Mouse (Mus musculus) brown adipose tissue, adult 24 weeks (tissue): ENCODE data around the gene Ubl5. TPM values are rescaled to one million over a fixed set of nuclear protein-coding genes. Genes with fewer than 3 reads are reported as not detected.
A peak's percentile ranks its signal among the peaks of the same experiment; 100 is the strongest.
"Not testable (repeated sequence)": the region's sequence is repeated elsewhere in the genome, so short reads cannot be mapped to it uniquely, and the experiment has no call there.

Source experiments
- H3K27ac ChIP-seq: fragments of 200-500 bp; replicated peaks from 2 replicates; pipeline ENCODE4 v1.5.1; 2012; ENCODE audit warnings: low read depth, mild to moderate bottlenecking, low read length
- H3K4me1 ChIP-seq: fragments of 200-500 bp; 2 replicates; pipeline ENCODE4 v1.6.1; 2012; ENCODE audit warnings: low read length, mixed read lengths; ENCODE audit not compliant: control insufficient read depth, insufficient read depth, insufficient read length
- H3K4me3 ChIP-seq: fragments of 200-500 bp; 2 replicates; pipeline ENCODE4 v1.5.1; 2012; ENCODE audit warnings: low read depth, mild to moderate bottlenecking, low read length, moderate library complexity; ENCODE audit not compliant: insufficient read depth
- polyA plus RNA-seq: library from polyadenylated mRNA; stranded (reverse); fragments of >200 nt; gene quantifications from 2 replicates; pipeline ENCODE4 v1.2.4, GENCODE M21; 2012; ENCODE audit not compliant: missing spikeins, insufficient read depth, insufficient read length

The Ubl5 gene
- 257 and 293 TPM in 2 replicates for polyA plus RNA-seq

- H3K27ac ChIP-seq = peak within 1 kb of the TSS; percentile 56
- peaks cover 17% of the 10 kb centered on the region for H3K4me1 ChIP-seq
- peak within 1 kb of the TSS; percentile 97 for H3K4me3 ChIP-seq
Observed at GRCm38 (mm10) chr9:20642101-20642895, at the start of gene Ubl5. Gene Ubl5 (plus strand): TSS chr9:20642878.

- H3K27ac ChIP-seq = no peak overlapping the region
- H3K4me3 ChIP-seq = no peak overlapping the region
- H3K4me1 ChIP-seq = no peaks in the 10 kb centered on the region
Observed at GRCm38 (mm10) chr9:20601270-20601669, 41.4 kb upstream of the Ubl5 start.

- no peak overlapping the region for H3K4me3 ChIP-seq
- no peaks in the 10 kb centered on the region for H3K4me1 ChIP-seq
- H3K27ac ChIP-seq = no peak overlapping the region
Observed at GRCm38 (mm10) chr9:20606269-20606668, 36.4 kb upstream of the Ubl5 start.

GRCm38 (mm10) chr9:20607100-20607974 is 35.3 kb upstream of the Ubl5 start:
- H3K4me3 ChIP-seq = peak overlapping the region; percentile 92
- no peaks in the 10 kb centered on the region for H3K4me1 ChIP-seq
- H3K27ac ChIP-seq = peak overlapping the region; percentile 100

GRCm38 (mm10) chr9:20609831-20610464 is 32.7 kb upstream of the Ubl5 start:
- Histone ChIP-seq H3K4me1 (no peaks in the 10 kb centered on the region), H3K27ac (no peak overlapping the region), H3K4me3 (no peak overlapping the region)

- Histone ChIP-seq H3K4me3 (no peak overlapping the region), H3K27ac (no peak overlapping the region), H3K4me1 (no peaks in the 10 kb centered on the region)
Observed at GRCm38 (mm10) chr9:20611976-20612375, 30.7 kb upstream of the Ubl5 start.

- Histone ChIP-seq H3K4me1 (no peaks in the 10 kb centered on the region), H3K27ac (no peak overlapping the region)
Observed at GRCm38 (mm10) chr9:20616685-20617084, 26.0 kb upstream of the Ubl5 start.

GRCm38 (mm10) chr9:20631332-20631731 is 11.3 kb upstream of the Ubl5 start:
- H3K4me3 ChIP-seq = no peak overlapping the region
- H3K27ac ChIP-seq = no peak overlapping the region
- no peaks in the 10 kb centered on the region for H3K4me1 ChIP-seq

More at GRCm38 (mm10) chr9:20616685-20617084, 26.0 kb upstream of the Ubl5 start:
- no peak overlapping the region for H3K4me3 ChIP-seq

GRCm38 (mm10) chr9:20635676-20636075 is 7.0 kb upstream of the Ubl5 start:
- H3K27ac ChIP-seq, H3K4me3 ChIP-seq, H3K4me1 ChIP-seq: not testable (repeated sequence)

- no peak overlapping the region for H3K27ac ChIP-seq
- H3K4me1 ChIP-seq = peaks cover 2% of the 10 kb centered on the region; the same call in 1 of the 2 replicates
Observed at GRCm38 (mm10) chr9:20636256-20636655, 6.4 kb upstream of the Ubl5 start.

GRCm38 (mm10) chr9:20636790-20637189 is 5.9 kb upstream of the Ubl5 start:
- H3K4me1 ChIP-seq = peaks cover 5% of the 10 kb centered on the region
- H3K27ac ChIP-seq = no peak overlapping the region
- no peak overlapping the region for H3K4me3 ChIP-seq

More at GRCm38 (mm10) chr9:20636256-20636655, 6.4 kb upstream of the Ubl5 start:
- H3K4me3 ChIP-seq = no peak overlapping the region

GRCm38 (mm10) chr9:20638552-20638951 is 4.1 kb upstream of the Ubl5 start:
- H3K4me3 ChIP-seq = no peak overlapping the region
- H3K4me1 ChIP-seq = peaks cover 13% of the 10 kb centered on the region
- H3K27ac ChIP-seq = no peak overlapping the region

- H3K4me3 ChIP-seq = no peak overlapping the region
- H3K27ac ChIP-seq = no peak overlapping the region
- H3K4me1 ChIP-seq = peaks cover 13% of the 10 kb centered on the region
Observed at GRCm38 (mm10) chr9:20639486-20639885, 3.2 kb upstream of the Ubl5 start.

GRCm38 (mm10) chr9:20641501-20641900 is 1.2 kb upstream of the Ubl5 start:
- H3K4me1 ChIP-seq = peaks cover 17% of the 10 kb centered on the region
- peak overlapping the region; percentile 97 for H3K4me3 ChIP-seq
- no peak overlapping the region for H3K27ac ChIP-seq
